Mouse (Mus musculus) frontal cortex, postnatal 14 days (tissue): ENCODE data around the gene Ret.

ENCODE experiments used
- DNase-seq, 2 experiments: peaks; one replicate each; pipeline ENCODE4 v3.0.0; 2022; ENCODE audit warnings: low spot score in 2 of 2

Gene Ret

DNA sequence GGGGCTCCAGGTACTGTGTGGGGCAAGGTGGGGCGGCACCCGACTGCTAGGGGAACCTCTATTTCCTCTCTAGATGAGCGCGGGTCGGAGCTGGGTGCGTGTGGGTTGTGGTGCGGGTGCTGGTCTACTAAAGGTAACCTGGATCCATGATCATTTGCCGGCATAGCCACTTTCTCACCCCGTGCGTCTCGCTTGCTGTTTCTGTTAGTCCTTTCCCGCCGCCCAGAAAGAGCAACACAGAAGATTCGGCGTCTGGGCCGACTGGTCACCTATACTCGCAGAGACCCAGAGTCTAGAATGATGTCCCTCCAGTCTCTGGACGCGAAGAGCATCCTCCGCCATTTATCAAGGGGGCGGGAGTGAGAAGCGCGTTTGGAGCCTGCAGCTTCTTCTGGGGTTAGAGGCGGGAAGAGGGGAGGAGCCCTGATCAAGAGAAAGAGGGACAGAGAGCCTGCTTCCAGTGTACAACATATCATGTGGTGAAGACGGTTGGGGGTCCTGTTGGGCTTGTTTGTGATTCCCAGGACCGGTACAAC lies at the start of gene Ret:
Gene Ret, minus strand, starts transcription at position 279 of the 536 bp plus-strand sequence.
- no peak for DNase-seq

GRCm38 (mm10) chr6:118247161-118247560 lies 49.6 kb upstream of the Ret start:
- no peak for DNase-seq

GRCm38 (mm10) chr6:118244106-118244505 lies 46.6 kb upstream of the Ret start:
- DNase-seq, result no peak

DNA sequence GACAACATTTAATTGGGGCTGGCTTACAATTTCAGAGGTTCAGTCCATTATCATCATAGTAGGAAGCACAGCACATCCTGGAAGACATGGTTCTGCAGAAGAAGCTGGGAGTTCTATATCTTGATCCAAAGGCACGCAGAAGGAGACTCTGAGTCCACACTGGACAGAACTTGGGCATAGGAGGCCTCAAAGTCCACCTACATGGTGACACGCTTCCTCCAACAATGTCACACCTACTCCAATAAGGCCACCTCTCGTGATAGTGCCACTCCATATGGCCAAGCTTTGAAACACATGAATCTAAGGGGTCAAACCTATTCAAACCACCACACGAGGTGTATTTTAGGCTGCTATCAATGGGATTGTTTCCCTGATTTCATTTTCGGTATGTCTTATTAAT lies 45.4 kb upstream of the Ret start:
- no peak for DNase-seq

- peak; percentile 10 to 14 for DNase-seq
Observed at GRCm38 (mm10) chr6:118226072-118226471, 28.6 kb upstream of the Ret start.

DNA sequence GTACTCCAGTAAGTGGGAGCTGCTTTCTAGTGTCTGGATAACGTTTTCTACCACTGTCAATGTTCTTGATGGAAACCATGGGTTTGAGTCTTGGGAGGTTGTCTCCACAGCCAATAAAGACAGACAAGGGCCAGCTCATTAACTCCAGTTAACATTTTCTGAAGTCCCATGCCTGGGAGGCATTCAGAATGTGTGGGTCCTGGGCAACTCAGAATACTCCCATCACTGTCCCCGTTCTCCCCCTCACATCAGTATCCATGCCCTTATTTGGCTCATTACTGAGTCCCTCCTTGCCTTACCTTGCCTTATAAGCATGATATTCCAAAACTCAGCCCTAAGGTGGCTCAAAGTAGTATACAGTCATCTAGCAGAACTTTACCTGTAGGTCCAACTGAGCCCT lies 25.0 kb upstream of the Ret start:
- no peak for DNase-seq

DNA sequence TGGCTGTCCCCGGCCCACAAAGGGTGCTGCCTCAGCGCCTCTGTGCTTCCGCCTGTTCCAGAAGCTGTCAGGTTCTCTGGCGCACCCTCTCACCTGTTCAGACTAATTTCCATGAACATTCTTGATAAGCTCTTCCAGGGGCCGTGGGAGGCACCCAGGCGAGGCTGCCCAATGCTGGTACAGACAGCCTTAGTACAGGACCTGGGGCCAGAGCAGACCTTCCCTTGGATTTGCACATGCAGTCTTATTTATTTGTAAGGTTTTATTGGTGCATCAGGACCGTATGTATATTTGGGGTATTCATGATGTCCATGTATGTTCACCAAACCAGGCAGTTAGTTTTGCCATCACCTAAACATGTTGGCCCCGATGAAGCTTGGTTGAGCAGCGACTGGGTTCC lies 18.2 kb upstream of the Ret start:
- DNase-seq, result no peak

DNA sequence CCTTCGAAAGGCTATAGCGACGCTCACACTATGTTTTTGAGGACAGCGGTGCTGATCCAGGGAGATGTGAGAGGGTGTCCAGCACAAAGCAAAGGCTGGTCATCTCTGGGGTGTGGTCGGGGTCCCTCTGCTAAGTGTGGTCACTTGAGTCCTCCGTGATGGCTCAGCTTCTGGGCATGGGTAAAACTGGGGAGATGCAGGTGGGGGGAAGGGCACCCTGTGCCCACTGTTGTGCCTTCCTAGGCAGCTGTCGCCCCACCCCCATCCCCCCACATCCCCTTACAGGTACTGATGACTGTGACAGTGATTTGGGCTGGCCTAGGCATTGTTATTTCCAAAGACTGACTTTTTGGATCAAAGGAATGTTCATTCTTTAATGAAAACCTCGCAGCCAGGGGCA lies 10.8 kb upstream of the Ret start:
- no peak for DNase-seq

DNA sequence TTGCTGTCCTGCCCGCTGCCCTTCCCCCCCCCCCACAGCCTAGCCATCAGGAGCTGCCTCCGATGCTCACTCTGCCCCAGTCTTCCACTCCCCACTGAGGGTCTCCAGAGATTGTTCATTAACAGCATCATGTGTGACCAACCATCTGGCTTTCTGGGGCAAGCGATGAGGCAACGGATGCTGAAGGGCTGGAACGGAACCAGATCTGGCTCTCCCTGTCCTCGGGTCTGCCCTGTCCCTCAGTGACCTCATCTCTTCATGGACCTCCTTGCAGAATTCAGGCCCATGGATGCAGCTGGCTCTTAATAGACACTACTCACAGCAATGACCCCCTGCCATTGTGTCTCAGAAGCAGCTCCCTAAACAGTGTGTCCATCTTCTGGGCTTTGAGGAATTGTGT lies 8.9 kb upstream of the Ret start:
- DNase-seq, result no peak

- no peak for DNase-seq
Observed at GRCm38 (mm10) chr6:118205176-118205890, 7.8 kb upstream of the Ret start.

GRCm38 (mm10) chr6:118204112-118204511 lies 6.6 kb upstream of the Ret start:
- DNase-seq, result no peak

GRCm38 (mm10) chr6:118196751-118197439 lies 623 bp downstream of the Ret start:
- no peak for DNase-seq

DNA sequence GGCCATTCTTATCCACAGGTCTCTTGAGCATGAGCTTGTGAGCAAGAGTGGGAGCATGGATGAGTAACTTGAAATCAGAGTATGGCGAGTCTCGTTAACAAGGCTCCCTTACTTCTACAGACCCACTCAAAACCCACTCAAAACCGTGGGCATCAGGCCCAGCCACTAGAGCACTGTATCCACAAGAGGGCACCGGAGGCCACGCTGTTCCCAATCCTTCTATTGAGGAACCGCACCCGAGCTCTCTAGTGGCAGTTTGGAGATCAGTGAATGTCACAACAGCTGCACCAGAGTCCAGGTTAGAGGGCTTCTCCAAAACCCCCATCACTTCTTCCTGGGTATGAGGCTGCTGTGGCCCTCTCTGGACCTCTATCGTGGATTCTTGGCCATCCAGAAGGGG lies 2.4 kb downstream of the Ret start:
- DNase-seq, result peak; percentile 22 to 55

- DNase-seq, result no peak
Observed at GRCm38 (mm10) chr6:118192882-118193281, 4.6 kb downstream of the Ret start.

- DNase-seq, result no peak
Observed at GRCm38 (mm10) chr6:118192199-118192598, 5.3 kb downstream of the Ret start.

- no peak for DNase-seq
Observed at GRCm38 (mm10) chr6:118189764-118190163, 7.8 kb downstream of the Ret start.

DNA sequence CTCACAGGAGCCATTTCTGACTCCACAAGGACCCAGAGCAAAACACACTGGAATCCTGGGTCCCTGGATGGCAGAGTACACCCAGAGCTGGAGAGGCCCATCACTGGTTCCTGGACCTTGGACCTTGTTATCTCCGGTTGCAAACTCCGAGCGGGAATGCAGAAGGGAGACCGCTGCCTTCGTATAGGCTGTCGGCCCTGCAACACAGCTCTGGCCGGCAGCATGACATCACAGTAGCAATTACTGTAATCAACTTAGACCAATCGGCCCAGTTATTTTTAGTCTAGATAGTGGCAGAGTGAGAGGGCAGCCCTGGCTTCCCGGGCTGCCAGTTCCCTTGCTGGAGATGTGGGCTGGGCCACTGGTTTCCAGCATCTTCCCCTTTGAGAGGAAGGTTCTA lies 8.9 kb downstream of the Ret start:
- no peak for DNase-seq

DNA sequence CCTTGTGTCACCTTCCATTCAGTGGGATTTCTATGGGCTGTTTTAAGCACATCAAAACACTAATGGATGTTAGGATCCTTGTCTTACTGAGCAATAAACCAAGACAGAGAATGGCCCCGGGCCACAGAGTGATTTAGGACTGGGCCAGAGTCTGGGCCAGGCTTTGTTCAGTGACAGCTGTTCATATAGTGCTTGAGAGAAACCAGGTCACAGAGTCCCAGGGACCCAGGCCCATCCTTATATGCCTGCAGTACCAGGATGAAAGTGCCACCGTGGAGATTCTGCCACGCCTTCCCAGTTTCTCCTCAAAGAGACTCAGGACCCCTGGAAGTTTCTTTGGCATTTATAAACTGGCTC lies 10.3 kb downstream of the Ret start:
- no peak for DNase-seq

DNA sequence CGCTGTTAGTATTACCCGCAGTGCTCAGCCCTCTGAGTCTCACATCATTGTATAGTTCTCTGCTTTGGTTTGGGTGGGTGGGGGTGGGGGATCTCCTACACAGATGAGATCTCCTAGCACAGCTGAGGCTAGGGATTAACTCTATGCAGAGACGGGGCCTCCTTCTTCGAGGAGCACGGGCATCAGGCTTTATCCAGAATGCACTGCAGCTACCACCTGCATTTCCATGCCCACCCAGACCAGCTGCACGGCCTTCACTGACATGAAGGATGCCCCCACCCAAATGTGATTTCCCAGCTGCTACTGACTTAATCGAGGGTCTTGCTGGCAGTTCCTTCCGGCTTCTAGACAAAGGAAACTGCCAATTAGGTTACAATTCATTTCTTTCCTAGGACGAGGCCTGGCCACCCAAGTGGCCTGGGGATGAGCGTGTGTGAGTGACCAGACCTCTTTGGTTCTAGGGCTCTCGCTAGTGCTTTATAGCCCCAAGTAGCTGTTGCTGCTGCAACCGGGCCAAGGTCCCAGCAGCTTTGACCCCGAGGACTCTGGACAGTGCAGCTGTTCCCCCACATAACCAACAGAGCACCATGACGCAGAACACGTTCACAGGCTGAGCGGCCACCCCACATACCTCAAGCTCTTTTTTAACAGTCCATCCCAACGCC lies 10.8 kb downstream of the Ret start:
- DNase-seq, result no peak

DNA sequence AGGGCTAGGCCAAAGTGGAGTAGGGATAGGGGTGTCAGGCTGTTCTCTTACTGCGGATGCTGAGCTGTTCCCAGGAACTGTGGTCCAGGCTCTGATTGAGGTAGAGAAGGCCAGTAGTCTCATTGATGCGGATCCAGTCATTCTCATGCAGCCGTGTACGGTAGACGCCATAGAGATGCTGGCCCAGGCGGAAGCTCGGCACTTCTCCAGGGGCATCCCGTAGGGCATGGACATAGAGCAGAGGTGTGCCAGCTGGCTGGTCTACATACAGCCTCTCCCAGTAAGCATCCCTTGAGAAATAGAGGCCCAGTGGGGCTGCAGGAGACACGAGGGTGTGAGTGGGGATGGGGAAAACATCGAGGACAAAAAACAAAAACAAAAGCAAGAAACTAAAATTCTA lies 13.4 kb downstream of the Ret start:
- no peak for DNase-seq

GRCm38 (mm10) chr6:118180085-118180423 lies 17.5 kb downstream of the Ret start:
- no peak for DNase-seq

- DNase-seq, result peak; percentile 28 to 61
Observed at GRCm38 (mm10) chr6:118179316-118180084, 18.0 kb downstream of the Ret start.
